Mouse (Mus musculus) heart, adult 2 months (tissue): ENCODE measurements around the gene Gm13279.
"Not testable (repeated sequence)": the region's sequence is repeated elsewhere in the genome, so short reads cannot be mapped to it uniquely, and the experiment has no call there.

Source experiments
- CTCF ChIP-seq: fragments of 200-600 bp; IDR thresholded peaks from 2 replicates; pipeline ENCODE4 v1.8.1; 2022; ENCODE audit warnings: antibody characterized with exemption, mild to moderate bottlenecking, moderate library complexity
- POLR2A ChIP-seq: fragments of 200-500 bp; IDR thresholded peaks from 2 replicates; pipeline ENCODE4 v1.6.1; 2011; ENCODE audit warnings: mild to moderate bottlenecking, low read depth, low read length, control low read depth; ENCODE audit not compliant: insufficient read depth

- TF ChIP-seq POLR2A: not testable (repeated sequence)
- peak; percentile 31; the same call in 1 of the 2 replicates for TF ChIP-seq CTCF
These were observed 35.4 kb upstream of the Gm13279 start for GRCm38 (mm10) chr4:88761776-88762175.
